In genomic region chr12:110725489-110725888, GRCm38 (mm10) we compare ENCODE assay signal across 29 mouse cellular contexts. TPM values are rescaled to one million over a fixed set of nuclear protein-coding genes. Genes with fewer than 3 reads are reported as not detected.
DNase-seq lines count a peak whose midpoint lies in the region; ATAC-seq and TF ChIP-seq lines count a peak whose summit lies in the region.
"Had no signal": no experiment of that assay in that cellular context is flagged by ENCODE, and none has a peak within 500 bp of the region (broad histone marks: within the 10 kb centered on the region; RNA-seq: fewer than 3 reads in every experiment).

No protein-coding gene starts in this region.

- H3K4me2 ChIP-seq in stomach, postnatal 0 days (replicated peaks; ENCODE audit: low read depth): no peak overlapping the region
- H3K4me2 ChIP-seq: embryonic facial prominence, embryonic 15.5 days; heart, embryonic 11.5 days; heart, embryonic 15.5 days; hindbrain, embryonic 13.5 days had no signal

- H3K79me2 ChIP-seq in C2C12 (ENCODE audit: control insufficient read depth, insufficient read depth): no peaks in the 10 kb centered on the region

- H3ac ChIP-seq in C2C12 (ENCODE audit: control insufficient read depth, insufficient read length, low read depth): no peak overlapping the region

- peak; percentile 28; the same call in 1 of the 2 replicates for ATAC-seq in G1E (ENCODE audit: extremely low read depth, insufficient number of reproducible peaks, low FRiP score, poor library complexity, severe bottlenecking)
- peak; percentile 77 for ATAC-seq in stomach, postnatal 0 days (ENCODE audit: low FRiP score, low TSS enrichment)
- ATAC-seq in inflammation-experienced regulatory T-cells, adult 6 months: no peak
- no peak for ATAC-seq in granulocyte monocyte progenitor cell, adult 5-6 weeks (replicated peaks; ENCODE audit: poor library complexity, severe bottlenecking)
- ATAC-seq: forebrain, embryonic 16.5 days; hindbrain, postnatal 0 days; intestine, postnatal 0 days had no signal

- H3K79me3 ChIP-seq in C2C12 (ENCODE audit: low read depth): no peaks in the 10 kb centered on the region

- 61% methylated on average over 5 of the region's 5 CpGs for WGBS in stomach, postnatal 0 days

- no peak overlapping the region for H3K4me3 ChIP-seq in C2C12 (ENCODE audit: insufficient read depth, poor library complexity, severe bottlenecking)
- H3K4me3 ChIP-seq in G1E (ENCODE audit: low read depth, low read length): no peak overlapping the region
- H3K4me3 ChIP-seq in stomach, postnatal 0 days (ENCODE audit: low read depth, low read length): no peak overlapping the region
- H3K4me3 ChIP-seq: embryonic facial prominence, embryonic 15.5 days; erythroblast, embryonic 14.5 days; heart, adult 2 months; heart, embryonic 15.5 days; hindbrain, embryonic 13.5 days had no signal

- no peak overlapping the region for H3K27ac ChIP-seq in stomach, postnatal 0 days (replicated peaks)
- H3K27ac ChIP-seq: embryonic facial prominence, embryonic 15.5 days; heart, adult 2 months; heart, embryonic 15.5 days; hindbrain, embryonic 13.5 days; hindbrain, postnatal 0 days had no signal

- TF ChIP-seq CTCF in C2C12 (IDR thresholded peaks at IDR 0.05; ENCODE audit: control insufficient read depth, insufficient read depth, insufficient read length) (no peak), G1E (IDR thresholded peaks at IDR 0.05; ENCODE audit: low read depth, low read length) (no peak)
- TF ChIP-seq CTCF in stomach, postnatal 0 days (IDR thresholded peaks at IDR 0.05; ENCODE audit: low read depth): no peak

- H3K36me3 ChIP-seq in C2C12 (ENCODE audit: control insufficient read depth, insufficient read depth): no peaks in the 10 kb centered on the region
- no peaks in the 10 kb centered on the region for H3K36me3 ChIP-seq in G1E (replicated peaks)
- no peaks in the 10 kb centered on the region for H3K36me3 ChIP-seq in stomach, postnatal 0 days (ENCODE audit: control insufficient read depth, insufficient read depth, low read length)
- H3K36me3 ChIP-seq: embryonic facial prominence, embryonic 15.5 days; heart, embryonic 15.5 days; hindbrain, embryonic 13.5 days had no signal

- peaks cover 8% of the 10 kb centered on the region for H3K4me1 ChIP-seq in G1E (ENCODE audit: insufficient read depth, low read depth, low read length)
- no peaks in the 10 kb centered on the region for H3K4me1 ChIP-seq in stomach, postnatal 0 days (replicated peaks; ENCODE audit: control insufficient read depth, insufficient read depth)
- H3K4me1 ChIP-seq: embryonic facial prominence, embryonic 15.5 days; heart, embryonic 15.5 days; hindbrain, embryonic 13.5 days had no signal

- H3K27me3 ChIP-seq in C2C12 (ENCODE audit: control insufficient read depth, insufficient read depth, insufficient read length): no peaks in the 10 kb centered on the region
- H3K27me3 ChIP-seq in G1E (ENCODE audit: insufficient read depth, low read length): peaks cover 64% of the 10 kb centered on the region
- no peaks in the 10 kb centered on the region for H3K27me3 ChIP-seq in stomach, postnatal 0 days (ENCODE audit: control insufficient read depth, insufficient read depth, low read length)
- H3K27me3 ChIP-seq: embryonic facial prominence, embryonic 15.5 days had no signal

- peaks cover 6% of the 10 kb centered on the region for H3K9me3 ChIP-seq in G1E (replicated peaks)
- no peaks in the 10 kb centered on the region for H3K9me3 ChIP-seq in stomach, postnatal 0 days (ENCODE audit: control insufficient read depth, low read length)
- H3K9me3 ChIP-seq: embryonic facial prominence, embryonic 15.5 days; heart, embryonic 15.5 days; hindbrain, embryonic 13.5 days had no signal

- no peak for TF ChIP-seq EP300 in stomach, postnatal 0 days (optimal IDR thresholded peaks at IDR 0.05)

- H3K9ac ChIP-seq in stomach, postnatal 0 days (ENCODE audit: low read length): no peak overlapping the region
- H3K9ac ChIP-seq: embryonic facial prominence, embryonic 15.5 days; heart, embryonic 15.5 days; hindbrain, embryonic 13.5 days had no signal

- DNase-seq in 3T3-L1 (ENCODE audit: low read depth, low spot score) (peak; percentile 50), G1E (ENCODE audit: low spot score) (no peak)
- peak; percentile 33 for DNase-seq in stomach, postnatal 0 days (ENCODE audit: low spot score)
- DNase-seq in T-cell, adult 2 months (ENCODE audit: low spot score): no peak
- DNase-seq: adrenal gland, adult 8-10 months; cerebellum, adult 11 months; cerebellum, adult 8-10 months; cerebellum, postnatal 14 days; embryo, embryonic 11 days; gastrocnemius, postnatal 10 days; heart, adult 2 months; heart, postnatal 14 days had no signal

TF ChIP-seq in C2C12, 6 proteins besides CTCF, POLR2A, EP300 and RAD21:
- TF ChIP-seq MYOD1 (IDR thresholded peaks at IDR 0.05; ENCODE audit: control insufficient read depth, insufficient read length, low read depth): peak; percentile 63
- no peak for TF ChIP-seq MYOG (IDR thresholded peaks at IDR 0.05; ENCODE audit: control insufficient read depth, extremely low read depth, insufficient read length)

RNA-seq across cellular contexts. Expression of gene Wdr20, which starts 12.3 kb away (rescaled TPM):
- polyA plus RNA-seq in C2C12 (2012; fragmentation: generic; extraction: Trizol) (12.6 TPM), G1E (2012) (8.1 and 16.4 TPM in 2 replicates)
- total RNA-seq in G1E (2014; fragmentation: Nextera tagmentation) (28.5 and 36.9 TPM in 2 replicates), G1E (2017) (47.1 and 47.7 TPM in 2 replicates)
- 12.8 and 14.0 TPM in 2 replicates for polyA plus RNA-seq in stomach, postnatal 0 days (2015; fragmentation: Nextera tagmentation; extraction: Ambion mirVana)
- 10 to 100 TPM; 24.8 to 34.0 (median 33.4) TPM for polyA plus RNA-seq in inflammation-experienced regulatory T-cells, adult 6 months (2017; shearing (Covaris generic))
- total RNA-seq in granulocyte monocyte progenitor cell, adult 5-6 weeks (2014; fragmentation: Nextera tagmentation): 19.4 and 25.9 TPM in 2 replicates
- 25.4 and 35.3 TPM in 2 replicates for total RNA-seq in granulocyte monocyte progenitor cell, adult 5-6 weeks (2017)

RNA-seq across cellular contexts. Expression of gene Hsp90aa1, which starts 23.0 kb away (rescaled TPM):
- polyA plus RNA-seq in C2C12 (2012; fragmentation: generic; extraction: Trizol) (253 TPM), G1E (2012) (197 and 458 TPM in 2 replicates)
- total RNA-seq in G1E (2014; fragmentation: Nextera tagmentation) (1,636 and 2,110 TPM in 2 replicates), G1E (2017) (2,016 and 2,418 TPM in 2 replicates)
- 286 and 326 TPM in 2 replicates for polyA plus RNA-seq in stomach, postnatal 0 days (2015; fragmentation: Nextera tagmentation; extraction: Ambion mirVana)
- polyA plus RNA-seq in inflammation-experienced regulatory T-cells, adult 6 months (2017; shearing (Covaris generic)): 100 to 1,000 TPM; 173 to 271 (median 181) TPM
- 686 and 764 TPM in 2 replicates for total RNA-seq in granulocyte monocyte progenitor cell, adult 5-6 weeks (2014; fragmentation: Nextera tagmentation)
- total RNA-seq in granulocyte monocyte progenitor cell, adult 5-6 weeks (2017): 1,405 and 1,810 TPM in 2 replicates

RNA-seq across cellular contexts. Expression of gene 1700001K19Rik, which starts 43.1 kb away (rescaled TPM):
- polyA plus RNA-seq in C2C12 (2012; fragmentation: generic; extraction: Trizol) (0.04 TPM), G1E (2012) (not detected in 2 replicates)
- total RNA-seq in G1E (2014; fragmentation: Nextera tagmentation) (not detected in 2 replicates), G1E (2017) (0.17 TPM in 1 of 2 replicates, not detected in the other)
- not detected in 2 replicates for polyA plus RNA-seq in stomach, postnatal 0 days (2015; fragmentation: Nextera tagmentation; extraction: Ambion mirVana)
- 1 to 10 TPM in 1 of 3 experiments, not detected in 2; 1.1 TPM for polyA plus RNA-seq in inflammation-experienced regulatory T-cells, adult 6 months (2017; shearing (Covaris generic))
- total RNA-seq in granulocyte monocyte progenitor cell, adult 5-6 weeks (2014; fragmentation: Nextera tagmentation): not detected in 2 replicates
- total RNA-seq in granulocyte monocyte progenitor cell, adult 5-6 weeks (2017): not detected in 2 replicates
- total RNA-seq: adrenal gland, adult 8-10 months; adrenal gland, postnatal 4 days; common myeloid progenitor, adult 5-6 weeks; gastrocnemius, postnatal 10 days; gastrocnemius, postnatal 4 days; heart, adult 2 months; heart, postnatal 14 days; hematopoietic stem cell, adult 5-6 weeks; hindbrain, postnatal 0 days had no signal
- polyA plus RNA-seq: brain, embryonic 14.5 days; erythroblast, embryonic 14.5 days; frontal cortex, adult 2 months; heart, embryonic 15.5 days; intestine, postnatal 0 days had no signal

Comparison
In these comparisons a context has a peak if more than half of its experiments do, and no peak if none do; other contexts are left out.
1. DNase-seq: peak in 3T3-L1 (single experiment) and stomach, postnatal 0 days (single experiment); none in G1E (single experiment) and T-cell, adult 2 months (single experiment).
2. ATAC-seq: peak in G1E (single experiment) and stomach, postnatal 0 days (single experiment); none in inflammation-experienced regulatory T-cells, adult 6 months (single experiment) and granulocyte monocyte progenitor cell, adult 5-6 weeks (single experiment).